Mouse (Mus musculus): ENCODE results near the gene Fam207a. TPM values are rescaled to one million over a fixed set of nuclear protein-coding genes. Genes with fewer than 3 reads are reported as not detected.

Gene Fam207a
- polyA plus RNA-seq, 1 experiment: 39.0 TPM

DNA sequence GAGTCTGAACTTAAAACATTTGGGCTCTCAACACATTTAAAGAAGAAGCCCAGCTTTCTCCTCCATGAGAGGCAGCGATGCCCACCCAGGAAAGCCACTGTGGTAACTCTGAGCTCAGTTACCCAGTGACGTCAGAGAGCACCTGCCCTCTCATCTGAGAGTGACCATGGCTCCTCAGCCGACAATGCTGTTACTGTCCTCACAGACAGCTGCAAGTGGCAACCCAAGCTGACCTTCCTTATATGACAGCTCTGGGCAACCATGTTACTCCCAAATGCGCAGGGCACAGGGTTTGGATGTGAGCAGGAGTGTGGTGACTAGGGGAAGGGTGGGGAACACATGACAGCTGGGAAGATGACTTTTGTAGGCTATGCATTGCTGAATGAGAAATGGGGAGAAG is 37.7 kb upstream of the Fam207a start:
- 77% methylated on average over 4 of the region's 4 CpGs for WGBS
- H3K27me3 ChIP-seq (ENCODE audit: control insufficient read depth, insufficient read depth, low read length): no peaks in the 10 kb centered on the region
- H3K27ac ChIP-seq (ENCODE audit: insufficient read depth, low read length): no peak overlapping the region
- TF ChIP-seq CTCF (IDR thresholded peaks at IDR 0.05; ENCODE audit: borderline replicate concordance, insufficient read depth, low read depth, low read length): no peak
- no peaks in the 10 kb centered on the region for H3K4me1 ChIP-seq (ENCODE audit: control insufficient read depth, insufficient read depth, low read length)
- no peak overlapping the region for H3K4me3 ChIP-seq (replicated peaks; ENCODE audit: insufficient read depth, low read depth, low read length)
- no peak for DNase-seq

DNA sequence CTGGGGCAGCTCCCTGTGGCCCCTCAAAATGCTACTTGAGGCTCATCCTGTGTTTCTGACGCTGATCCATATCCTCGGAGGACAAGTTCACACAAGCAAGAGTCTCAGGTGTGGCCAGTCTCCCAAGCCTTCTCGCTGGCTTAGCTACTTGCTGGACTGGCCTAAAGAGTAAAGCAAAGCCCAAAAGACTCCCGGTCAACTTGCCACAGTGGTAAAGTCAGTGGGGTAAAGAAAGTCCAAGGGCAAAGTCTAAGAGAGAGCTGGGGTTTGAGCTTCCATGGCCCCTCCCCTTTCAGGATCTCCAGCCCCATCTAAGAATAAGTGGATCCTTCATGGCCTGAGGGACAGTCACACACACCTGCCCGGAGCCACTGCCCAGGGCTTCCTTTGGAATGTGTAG is 36.6 kb upstream of the Fam207a start:
- H3K4me1 ChIP-seq (ENCODE audit: control insufficient read depth, insufficient read depth, low read length): no peaks in the 10 kb centered on the region
- WGBS: 91% methylated on average over 5 of the region's 5 CpGs
- no peaks in the 10 kb centered on the region for H3K27me3 ChIP-seq (ENCODE audit: control insufficient read depth, insufficient read depth, low read length)
- no peak overlapping the region for H3K4me3 ChIP-seq (replicated peaks; ENCODE audit: insufficient read depth, low read depth, low read length)
- TF ChIP-seq POLR2A (IDR thresholded peaks at IDR 0.05; ENCODE audit: borderline replicate concordance, insufficient read depth, low read length) (no peak), CTCF (IDR thresholded peaks at IDR 0.05; ENCODE audit: borderline replicate concordance, insufficient read depth, low read depth, low read length) (no peak)
- no peak for DNase-seq
- no peak overlapping the region for H3K27ac ChIP-seq (ENCODE audit: insufficient read depth, low read length)

GRCm38 (mm10) chr10:77550874-77551273 is 35.3 kb upstream of the Fam207a start:
- H3K4me1 ChIP-seq (ENCODE audit: control insufficient read depth, insufficient read depth, low read length): no peaks in the 10 kb centered on the region
- no peak for TF ChIP-seq POLR2A (IDR thresholded peaks at IDR 0.05; ENCODE audit: borderline replicate concordance, insufficient read depth, low read length)
- no peak for TF ChIP-seq CTCF (IDR thresholded peaks at IDR 0.05; ENCODE audit: borderline replicate concordance, insufficient read depth, low read depth, low read length)
- H3K27ac ChIP-seq (ENCODE audit: insufficient read depth, low read length): no peak overlapping the region
- WGBS: 60% methylated on average over 11 of the region's 11 CpGs
- no peak for DNase-seq
- no peak overlapping the region for H3K4me3 ChIP-seq (replicated peaks; ENCODE audit: insufficient read depth, low read depth, low read length)
- no peaks in the 10 kb centered on the region for H3K27me3 ChIP-seq (ENCODE audit: control insufficient read depth, insufficient read depth, low read length)

DNA sequence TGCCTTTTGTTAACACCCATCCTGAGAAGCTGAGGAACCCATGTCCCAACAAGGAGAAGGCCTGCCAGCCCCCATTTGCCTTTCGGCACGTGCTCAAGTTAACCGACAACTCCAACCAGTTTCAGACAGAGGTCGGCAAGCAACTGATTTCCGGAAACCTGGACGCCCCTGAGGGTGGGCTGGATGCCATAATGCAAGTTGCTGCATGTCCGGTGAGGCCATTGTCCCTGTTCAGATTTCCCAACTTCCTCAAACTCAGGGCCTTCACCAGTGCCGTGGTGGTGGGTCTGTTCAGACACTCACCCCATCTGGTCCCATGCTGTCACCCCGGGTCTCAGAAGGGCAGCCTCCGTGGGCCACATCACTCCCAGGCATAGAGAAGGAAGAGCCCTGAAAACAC is 33.0 kb upstream of the Fam207a start:
- H3K4me3 ChIP-seq (replicated peaks; ENCODE audit: insufficient read depth, low read depth, low read length): no peak overlapping the region
- TF ChIP-seq POLR2A (IDR thresholded peaks at IDR 0.05; ENCODE audit: borderline replicate concordance, insufficient read depth, low read length): no peak
- TF ChIP-seq CTCF (IDR thresholded peaks at IDR 0.05; ENCODE audit: borderline replicate concordance, insufficient read depth, low read depth, low read length): no peak
- 75% methylated on average over 10 of the region's 10 CpGs for WGBS
- peaks cover 4% of the 10 kb centered on the region; the same call in 1 of the 2 replicates for H3K4me1 ChIP-seq (ENCODE audit: control insufficient read depth, insufficient read depth, low read length)
- H3K27ac ChIP-seq (ENCODE audit: insufficient read depth, low read length): no peak overlapping the region
- H3K27me3 ChIP-seq (ENCODE audit: control insufficient read depth, insufficient read depth, low read length): no peaks in the 10 kb centered on the region
- DNase-seq: no peak

DNA sequence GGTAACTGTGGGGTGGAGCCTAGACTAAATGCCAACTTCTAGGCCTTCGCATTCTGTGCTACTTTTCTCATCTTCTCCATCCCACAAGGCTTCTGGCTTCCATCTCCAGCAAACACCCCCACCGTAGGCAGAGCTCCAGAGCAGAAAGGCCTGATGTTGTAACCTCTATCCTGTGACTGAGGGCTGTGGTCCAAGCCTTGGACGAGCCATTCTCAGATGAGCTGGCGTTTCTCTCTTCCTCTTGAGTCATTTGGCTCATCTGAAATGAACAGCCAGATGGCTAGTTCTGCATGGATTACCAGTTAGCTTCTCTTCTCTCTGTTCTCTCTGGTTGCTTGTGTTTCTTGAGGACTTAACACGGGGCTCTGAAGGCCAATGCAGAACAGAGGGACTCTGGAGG is 29.3 kb upstream of the Fam207a start:
- peaks cover 4% of the 10 kb centered on the region; the same call in 1 of the 2 replicates for H3K4me1 ChIP-seq (ENCODE audit: control insufficient read depth, insufficient read depth, low read length)
- no peaks in the 10 kb centered on the region for H3K27me3 ChIP-seq (ENCODE audit: control insufficient read depth, insufficient read depth, low read length)
- no peak for TF ChIP-seq CTCF (IDR thresholded peaks at IDR 0.05; ENCODE audit: borderline replicate concordance, insufficient read depth, low read depth, low read length)
- TF ChIP-seq POLR2A (IDR thresholded peaks at IDR 0.05; ENCODE audit: borderline replicate concordance, insufficient read depth, low read length): no peak
- peak overlapping the region; percentile 89 for H3K27ac ChIP-seq (ENCODE audit: insufficient read depth, low read length)
- WGBS: 8% methylated on average over 5 of the region's 5 CpGs
- peak; percentile 73 to 87 for DNase-seq
- no peak overlapping the region for H3K4me3 ChIP-seq (replicated peaks; ENCODE audit: insufficient read depth, low read depth, low read length)

- H3K4me3 ChIP-seq (replicated peaks; ENCODE audit: insufficient read depth, low read depth, low read length): no peak overlapping the region
- H3K27me3 ChIP-seq (ENCODE audit: control insufficient read depth, insufficient read depth, low read length): no peaks in the 10 kb centered on the region
- H3K4me1 ChIP-seq (ENCODE audit: control insufficient read depth, insufficient read depth, low read length): peaks cover 10% of the 10 kb centered on the region
- DNase-seq: no peak
- no peak for TF ChIP-seq POLR2A (IDR thresholded peaks at IDR 0.05; ENCODE audit: borderline replicate concordance, insufficient read depth, low read length)
- peak; percentile 44; the same call in 1 of the 2 replicates for TF ChIP-seq CTCF (IDR thresholded peaks at IDR 0.05; ENCODE audit: borderline replicate concordance, insufficient read depth, low read depth, low read length)
- WGBS: 64% methylated on average over 7 of the region's 7 CpGs
- no peak overlapping the region for H3K27ac ChIP-seq (ENCODE audit: insufficient read depth, low read length)
These were observed 27.6 kb upstream of the Fam207a start for GRCm38 (mm10) chr10:77543226-77543625.

- Histone ChIP-seq H3K27ac (ENCODE audit: insufficient read depth, low read length) (no peak overlapping the region), H3K27me3 (ENCODE audit: control insufficient read depth, insufficient read depth, low read length) (no peaks in the 10 kb centered on the region), H3K4me3 (replicated peaks; ENCODE audit: insufficient read depth, low read depth, low read length) (no peak overlapping the region), H3K4me1 (ENCODE audit: control insufficient read depth, insufficient read depth, low read length) (peaks cover 10% of the 10 kb centered on the region)
- no peak for DNase-seq
- TF ChIP-seq CTCF (IDR thresholded peaks at IDR 0.05; ENCODE audit: borderline replicate concordance, insufficient read depth, low read depth, low read length) (no peak), POLR2A (IDR thresholded peaks at IDR 0.05; ENCODE audit: borderline replicate concordance, insufficient read depth, low read length) (no peak)
- 79% methylated on average over 10 of the region's 10 CpGs for WGBS
These were observed 26.5 kb upstream of the Fam207a start for GRCm38 (mm10) chr10:77541864-77542666.

DNA sequence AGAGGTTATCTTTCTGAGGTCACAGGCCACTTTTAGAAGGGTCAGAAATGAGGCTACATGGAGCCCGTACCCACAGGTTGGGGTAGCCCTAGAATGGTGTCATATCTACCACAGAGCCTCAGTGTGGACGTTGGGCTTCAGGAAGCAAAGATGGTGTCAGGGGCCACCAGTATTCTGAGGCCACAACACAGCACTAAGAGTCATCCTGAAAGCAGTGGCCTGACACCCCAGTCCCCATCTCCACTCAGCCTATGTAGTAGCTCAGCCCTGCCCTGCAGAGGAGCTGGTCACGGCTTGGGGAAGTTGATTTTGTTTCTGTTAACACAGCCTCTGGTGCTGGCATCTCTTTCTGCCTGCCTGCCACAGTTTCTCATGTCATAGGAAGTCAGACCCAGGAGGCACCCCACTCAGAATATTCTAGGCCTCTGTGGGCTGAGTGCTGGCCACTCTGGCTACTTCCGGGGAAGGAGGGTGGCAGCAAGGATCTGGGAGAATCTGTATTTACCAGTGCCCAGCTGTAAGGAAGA is 25.1 kb upstream of the Fam207a start:
- H3K27me3 ChIP-seq (ENCODE audit: control insufficient read depth, insufficient read depth, low read length): no peaks in the 10 kb centered on the region
- DNase-seq: no peak
- no peak overlapping the region for H3K4me3 ChIP-seq (replicated peaks; ENCODE audit: insufficient read depth, low read depth, low read length)
- H3K4me1 ChIP-seq (ENCODE audit: control insufficient read depth, insufficient read depth, low read length): peaks cover 10% of the 10 kb centered on the region
- no peak for TF ChIP-seq CTCF (IDR thresholded peaks at IDR 0.05; ENCODE audit: borderline replicate concordance, insufficient read depth, low read depth, low read length)
- no peak for TF ChIP-seq POLR2A (IDR thresholded peaks at IDR 0.05; ENCODE audit: borderline replicate concordance, insufficient read depth, low read length)
- H3K27ac ChIP-seq (ENCODE audit: insufficient read depth, low read length): no peak overlapping the region
- 95% methylated on average over 4 of the region's 4 CpGs for WGBS

All from cerebellum, adult 2 months (tissue).